Mouse (Mus musculus) frontal cortex, postnatal 36 days (tissue): Measurements from ENCODE around the gene 3110082I17Rik.

Experiments used
- DNase-seq, 2 experiments: peaks; one replicate each; pipeline ENCODE4 v3.0.0; 2022; ENCODE audit warnings: low spot score in 2 of 2

Gene 3110082I17Rik

GRCm38 (mm10) chr5:139325395-139325966 lies 134.8 kb downstream of the 3110082I17Rik start, which contains the start of gene Adap1:
Gene Adap1 (minus strand): TSS chr5:139325622.
- DNase-seq, result peak; percentile 62 to 72

GRCm38 (mm10) chr5:139324691-139325394 lies 135.5 kb downstream of the 3110082I17Rik start:
- peak; percentile 59 to 61 for DNase-seq

- DNase-seq, result peak; percentile 67 to 69
Observed at GRCm38 (mm10) chr5:139324045-139324491, 136.3 kb downstream of the 3110082I17Rik start.

GRCm38 (mm10) chr5:139323260-139323924 lies 136.9 kb downstream of the 3110082I17Rik start:
- DNase-seq, result no peak

GRCm38 (mm10) chr5:139321331-139321730 lies 139.0 kb downstream of the 3110082I17Rik start:
- DNase-seq, result peak in 1 of 2 experiments; percentile 37

GRCm38 (mm10) chr5:139320424-139320823 lies 139.9 kb downstream of the 3110082I17Rik start:
- DNase-seq, result no peak

GRCm38 (mm10) chr5:139317751-139318504 lies 142.4 kb downstream of the 3110082I17Rik start:
- peak; percentile 62 to 78 for DNase-seq

- DNase-seq, result no peak
Observed at GRCm38 (mm10) chr5:139316982-139317675, 143.2 kb downstream of the 3110082I17Rik start.

- DNase-seq, result no peak
Observed at GRCm38 (mm10) chr5:139314941-139315642, 145.2 kb downstream of the 3110082I17Rik start.

- DNase-seq, result no peak
Observed at GRCm38 (mm10) chr5:139313536-139313935, 146.8 kb downstream of the 3110082I17Rik start.

GRCm38 (mm10) chr5:139311822-139312221 lies 148.5 kb downstream of the 3110082I17Rik start:
- DNase-seq, result no peak

GRCm38 (mm10) chr5:139310477-139310876 lies 149.8 kb downstream of the 3110082I17Rik start:
- DNase-seq, result no peak

- DNase-seq, result no peak
Observed at GRCm38 (mm10) chr5:139309946-139310345, 150.4 kb downstream of the 3110082I17Rik start.
